Mouse (Mus musculus) activated CD4-positive, CD25-positive, alpha-beta regulatory T cell, adult 9 weeks (primary cell): ENCODE results near the gene Snorc. TPM values are rescaled to one million over a fixed set of nuclear protein-coding genes. Genes with fewer than 3 reads are reported as not detected.

Source experiments
- polyA plus RNA-seq: library from polyadenylated mRNA; unstranded; fragments of 100-300 nt; shearing (Covaris generic); gene quantifications from one replicate; pipeline ENCODE4 v1.2.1, GENCODE M21; 2017

The Snorc gene
- polyA plus RNA-seq, result not detected

DNA sequence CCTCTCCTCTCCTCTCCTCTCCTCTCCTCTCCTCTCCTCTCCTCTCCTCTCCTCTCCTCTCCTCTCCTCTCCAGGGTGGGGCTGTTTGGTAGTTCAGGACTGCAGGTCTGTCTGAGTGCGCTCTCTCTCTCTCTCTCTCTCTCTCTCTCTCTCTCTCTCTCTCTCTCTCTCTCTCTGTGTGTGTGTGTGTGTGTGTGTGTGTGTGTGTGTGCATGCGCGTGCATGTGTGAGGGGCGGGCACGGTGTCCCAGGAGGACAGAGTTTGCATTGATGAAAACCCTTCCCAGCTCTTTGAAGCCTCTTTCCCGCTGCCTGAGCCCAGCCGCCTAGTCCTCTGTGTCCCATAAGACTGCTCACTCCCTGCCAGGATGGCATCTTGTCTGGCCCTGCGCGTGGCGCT lies at the start of gene Snorc:
Snorc (plus strand) TSS at position 301 of the 400 bp plus-strand sequence.

GRCm38 (mm10) chr1:87509561-87510165 lies 39.6 kb downstream of the Snorc start, which contains the start of gene Neu2:
TSS of gene Neu2 (plus strand) at chr1:87509889.

Other genes with a start within 250 kb of the Snorc start
- not detected for gene Efhd1, start 205.9 kb upstream of the Snorc start, polyA plus RNA-seq
- gene Gigyf2, start 143.3 kb upstream of the Snorc start, polyA plus RNA-seq, result 69.7 TPM
- 0.75 TPM for gene Kcnj13, start 75.5 kb upstream of the Snorc start, polyA plus RNA-seq
- not detected for gene Neu2, start 39.6 kb downstream of the Snorc start, polyA plus RNA-seq
- not detected for gene Ngef, start 103.6 kb downstream of the Snorc start, polyA plus RNA-seq
- 236 TPM for gene Inpp5d, start 150.0 kb downstream of the Snorc start, polyA plus RNA-seq